Mouse (Mus musculus) liver, embryonic 14.5 days (tissue): ENCODE measurements around the gene Ccdc121. TPM values are rescaled to one million over a fixed set of nuclear protein-coding genes. Genes with fewer than 3 reads are reported as not detected.
"Not testable (repeated sequence)": the region's sequence is repeated elsewhere in the genome, so short reads cannot be mapped to it uniquely, and the experiment has no call there.

ENCODE experiments used
- ATAC-seq: fragments of 200-750 bp; cut with Nextera tagmentation; 2 replicates; pipeline ENCODE4 v1.8.0; 2017; ENCODE audit warnings: moderate number of reproducible peaks, mild to moderate bottlenecking, moderate library complexity; ENCODE audit not compliant: insufficient read depth
- DNase-seq, 3 experiments: peaks; one replicate each; pipeline ENCODE4 v3.0.0-alpha.2; 2012 to 2013; ENCODE audit warnings: low read depth in 3 of 3, low spot score in 3 of 3
- H3K27ac ChIP-seq: fragments of 300-500 bp; sonication (generic); 2 replicates; pipeline ENCODE4 v1.5.1; 2014; ENCODE audit warnings: moderate library complexity, mild to moderate bottlenecking, control low read depth, inconsistent platforms
- H3K27me3 ChIP-seq: fragments of 300-500 bp; sonication (generic); 2 replicates; pipeline ENCODE4 v1.6.1; 2014; ENCODE audit warnings: mild to moderate bottlenecking, low read length, moderate library complexity; ENCODE audit not compliant: control insufficient read depth, insufficient read depth
- H3K36me3 ChIP-seq: fragments of 300-500 bp; sonication (generic); replicated peaks from 2 replicates; pipeline ENCODE4 v1.6.1; 2014; ENCODE audit warnings: low read depth; ENCODE audit not compliant: control insufficient read depth, insufficient read depth
- H3K4me1 ChIP-seq, 2 experiments: fragments of 200-500 bp in 1 of 2; fragments of 300-500 bp in 1 of 2; sonication (generic) in 1 of 2; replicated peaks; 2 replicates each; pipeline ENCODE4 v1.6.1; 2012 to 2014; ENCODE audit warnings: antibody characterized with exemption in 1 of 2, inconsistent platforms in 1 of 2, low read length in 1 of 2; ENCODE audit not compliant: control insufficient read depth in 2 of 2, insufficient read depth in 2 of 2
- H3K4me2 ChIP-seq: fragments of 300-500 bp; sonication (generic); 2 replicates; pipeline ENCODE4 v1.6.1; 2014; ENCODE audit warnings: low read depth, mild to moderate bottlenecking, control low read depth, moderate library complexity
- H3K4me3 ChIP-seq, 2 experiments: fragments of 200-500 bp in 1 of 2; fragments of 300-500 bp in 1 of 2; sonication (generic) in 1 of 2; 2 replicates each; pipeline ENCODE4 v1.5.1; 2012 to 2014; ENCODE audit warnings: low read depth in 2 of 2, low read length in 2 of 2, mild to moderate bottlenecking in 2 of 2, control low read depth in 1 of 2, inconsistent platforms in 1 of 2, moderate library complexity in 1 of 2; ENCODE audit not compliant: insufficient read depth in 1 of 2
- H3K9ac ChIP-seq: fragments of 300-500 bp; sonication (generic); replicated peaks from 2 replicates; pipeline ENCODE4 v1.6.1; 2014; ENCODE audit warnings: mild to moderate bottlenecking, control low read depth, moderate library complexity
- H3K9me3 ChIP-seq: fragments of 300-500 bp; sonication (generic); 2 replicates; pipeline ENCODE4 v1.6.1; 2016; ENCODE audit warnings: low read length, mixed read lengths; ENCODE audit not compliant: control insufficient read depth
- CTCF ChIP-seq: IDR thresholded peaks from 2 replicates; pipeline ENCODE4 v1.5.1; 2016; ENCODE audit warnings: antibody characterized with exemption, low read depth, control low read depth
- EP300 ChIP-seq: IDR thresholded peaks from 2 replicates; pipeline ENCODE4 v1.6.1; 2016; ENCODE audit warnings: antibody characterized with exemption, low read depth
- WGBS: fragments of 180-500 bp; shearing (Covaris S2); extraction: QIAGEN DNeasy Blood & Tissue Kit; methylation state at CpG from one replicate; pipeline ENCODE4 v1.1.7; 2014; ENCODE audit not compliant: insufficient replicate concordance; 5-methylcytosine and 5-hydroxymethylcytosine counted together
- polyA plus RNA-seq, 2 experiments: library from polyadenylated mRNA; depleted of rRNA in 1 of 2; stranded (reverse) in 1 of 2; unstranded in 1 of 2; fragments of >200 nt; fragmentation: Nextera tagmentation in 1 of 2; extraction: Ambion mirVana in 1 of 2; gene quantifications; 2 replicates each; pipeline versions ENCODE4 v1.2.1 to v1.2.3; 2012 to 2014

The Ccdc121 gene
- polyA plus RNA-seq, 2 experiments = not detected

DNA sequence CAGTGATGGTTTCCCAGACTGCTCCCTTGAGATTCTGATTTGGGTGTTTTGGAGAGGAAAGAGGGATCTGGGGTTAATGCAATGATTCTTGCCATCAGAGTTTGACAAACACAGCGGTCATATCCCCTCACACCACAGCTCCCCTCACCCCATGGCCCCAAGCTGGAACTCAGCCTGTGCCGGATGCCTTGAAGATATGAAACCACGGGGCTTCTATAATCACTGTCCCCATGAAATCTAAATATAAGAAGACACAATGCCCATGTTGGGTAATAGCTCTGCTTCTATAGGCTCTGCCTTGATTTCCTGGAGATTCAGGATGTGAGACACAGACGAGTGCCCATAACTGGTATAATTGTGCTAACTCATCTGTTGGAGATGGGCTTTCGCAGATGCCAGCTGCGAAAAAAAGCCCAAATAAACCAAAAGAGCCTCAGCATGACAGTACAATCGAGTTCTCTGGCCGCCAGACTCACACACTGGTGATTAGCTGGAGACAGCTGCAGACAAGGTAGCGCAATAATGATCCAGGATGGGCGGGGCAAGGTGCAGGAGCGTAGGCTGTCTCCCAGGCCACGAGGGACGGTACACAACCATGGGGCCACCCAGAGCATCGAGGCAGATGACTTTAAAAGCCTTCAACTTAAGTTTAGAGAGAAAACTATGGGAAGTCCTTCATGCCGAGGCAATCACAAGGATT, 1.3 kb upstream of the Ccdc121 start:
- 55% methylated on average over 15 of the region's 15 CpGs for WGBS
- no peak for ATAC-seq
- DNase-seq = no peak

DNA sequence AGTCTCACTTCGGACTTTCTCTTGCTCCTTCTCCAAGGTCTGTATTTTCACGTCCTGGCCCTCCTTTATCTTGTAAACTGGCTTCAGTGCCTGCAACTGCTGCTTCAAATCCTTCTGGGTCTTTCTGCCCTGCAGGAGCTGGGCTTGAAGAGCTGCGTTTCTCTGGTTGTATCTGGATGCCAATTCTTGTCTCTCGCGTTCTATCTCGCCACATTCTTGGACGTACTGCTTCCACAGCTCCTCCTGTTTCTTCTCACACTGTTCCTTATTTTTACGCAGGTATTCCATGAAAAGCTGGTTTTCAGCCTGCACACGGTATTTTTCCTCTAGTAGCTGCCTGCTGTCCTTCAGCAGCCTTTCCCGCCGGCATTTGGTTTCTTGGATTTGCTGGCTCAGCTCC, 396 bp downstream of the Ccdc121 start:
- not testable (repeated sequence) for H3K9ac ChIP-seq, ATAC-seq, H3K4me1 ChIP-seq, H3K4me3 ChIP-seq, H3K9me3 ChIP-seq, DNase-seq, H3K4me2 ChIP-seq, H3K27me3 ChIP-seq, H3K27ac ChIP-seq, H3K36me3 ChIP-seq
- 61% methylated on average over 11 of the region's 11 CpGs for WGBS

More for the DNA sequence above, 1.3 kb upstream of the Ccdc121 start:
- no peak overlapping the region for H3K4me3 ChIP-seq
- TF ChIP-seq CTCF = no peak
- no peak for TF ChIP-seq EP300
- no peaks in the 10 kb centered on the region for H3K9me3 ChIP-seq
- H3K9ac ChIP-seq = no peak overlapping the region
- no peaks in the 10 kb centered on the region for H3K27me3 ChIP-seq
- H3K4me2 ChIP-seq = no peak overlapping the region
- H3K36me3 ChIP-seq = no peaks in the 10 kb centered on the region
- H3K27ac ChIP-seq = no peak overlapping the region
- H3K4me1 ChIP-seq = no peaks in the 10 kb centered on the region

DNA sequence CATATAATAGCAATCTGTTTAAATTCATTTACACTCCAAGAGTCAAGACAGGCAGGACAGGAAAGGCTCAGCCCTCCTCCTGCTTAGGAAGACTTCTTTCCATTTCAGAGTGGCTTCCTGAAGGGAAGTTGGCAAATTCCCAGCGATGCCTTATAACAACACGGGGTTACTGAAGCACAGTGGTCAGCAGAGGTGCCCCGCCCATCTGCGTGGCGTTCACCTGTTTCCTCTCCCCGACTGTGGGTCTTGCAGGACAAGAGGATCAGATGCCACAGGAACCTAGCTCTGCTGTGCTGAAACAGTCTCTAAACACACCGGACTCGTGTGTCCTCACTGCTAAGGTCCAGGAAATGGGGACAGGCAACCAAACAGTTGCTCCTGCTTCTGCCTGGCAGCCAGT, 5.9 kb downstream of the Ccdc121 start:
- Histone ChIP-seq H3K4me1 (no peaks in the 10 kb centered on the region), H3K36me3 (no peaks in the 10 kb centered on the region), H3K4me3 (no peak overlapping the region), H3K27ac (no peak overlapping the region), H3K4me2 (no peak overlapping the region), H3K27me3 (no peaks in the 10 kb centered on the region), H3K9me3 (no peaks in the 10 kb centered on the region), H3K9ac (no peak overlapping the region)
- ATAC-seq = no peak
- WGBS = 12% methylated on average over 8 of the region's 8 CpGs
- no peak for DNase-seq
- TF ChIP-seq CTCF (no peak), EP300 (no peak)

DNA sequence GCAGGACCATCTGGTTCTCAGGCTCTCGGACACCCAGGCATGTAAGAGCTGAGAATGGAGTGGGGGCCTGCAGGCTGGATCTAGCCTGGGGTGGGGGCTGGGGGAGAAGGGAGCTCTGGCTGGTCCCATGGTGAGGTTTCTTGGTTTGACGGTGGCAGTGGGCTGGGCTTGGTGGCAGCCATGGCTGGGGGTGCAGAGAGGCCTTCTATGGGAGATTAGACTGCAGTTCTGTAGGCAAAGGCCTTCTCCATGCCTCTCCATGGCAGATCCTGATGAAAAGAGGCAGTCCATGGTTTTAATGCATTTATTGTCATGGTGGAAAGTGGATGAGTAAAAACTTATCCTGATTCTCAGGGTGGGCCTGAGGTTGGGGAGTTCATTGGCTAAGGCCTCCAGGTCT, 7.8 kb downstream of the Ccdc121 start:
- TF ChIP-seq CTCF (no peak), EP300 (no peak)
- no peaks in the 10 kb centered on the region for H3K36me3 ChIP-seq
- no peak overlapping the region for H3K4me3 ChIP-seq
- H3K9me3 ChIP-seq = no peaks in the 10 kb centered on the region
- no peak overlapping the region for H3K9ac ChIP-seq
- DNase-seq = no peak
- 68% methylated on average over 2 of the region's 2 CpGs for WGBS
- H3K4me1 ChIP-seq = no peaks in the 10 kb centered on the region
- no peak for ATAC-seq
- no peak overlapping the region for H3K27ac ChIP-seq
- no peaks in the 10 kb centered on the region for H3K27me3 ChIP-seq
- no peak overlapping the region for H3K4me2 ChIP-seq

DNA sequence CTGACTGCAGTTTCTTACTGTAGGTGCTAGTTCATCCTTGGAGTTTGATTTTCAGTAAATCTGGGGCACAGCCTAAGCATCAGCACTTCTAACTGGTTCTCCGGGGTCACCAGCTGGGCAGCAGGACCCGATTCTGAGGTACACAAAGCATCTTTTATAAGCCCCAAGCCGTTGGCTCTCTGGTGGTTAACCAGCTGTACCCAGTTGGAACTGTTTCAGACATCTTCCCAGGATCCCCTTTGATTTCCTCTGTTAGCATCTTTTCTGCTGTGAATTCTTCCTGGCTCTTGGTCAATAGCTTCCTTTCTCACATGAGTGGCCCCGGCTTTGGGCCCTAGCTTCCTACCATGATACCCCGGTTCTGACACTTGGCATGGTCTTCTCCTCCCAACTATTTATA, 26.6 kb downstream of the Ccdc121 start:
- H3K4me3 ChIP-seq = no peak overlapping the region
- H3K9ac ChIP-seq = no peak overlapping the region
- ATAC-seq = no peak
- H3K27me3 ChIP-seq = no peaks in the 10 kb centered on the region
- DNase-seq = no peak
- H3K4me2 ChIP-seq = no peak overlapping the region
- TF ChIP-seq EP300 = no peak
- no peak for TF ChIP-seq CTCF
- H3K36me3 ChIP-seq = no peaks in the 10 kb centered on the region
- no peaks in the 10 kb centered on the region for H3K9me3 ChIP-seq
- no peak overlapping the region for H3K27ac ChIP-seq
- no peaks in the 10 kb centered on the region for H3K4me1 ChIP-seq
- WGBS = 69% methylated on average over 5 of the region's 5 CpGs
